ENCODE assay signal across 8 mouse cellular contexts in the genomic region with DNA sequence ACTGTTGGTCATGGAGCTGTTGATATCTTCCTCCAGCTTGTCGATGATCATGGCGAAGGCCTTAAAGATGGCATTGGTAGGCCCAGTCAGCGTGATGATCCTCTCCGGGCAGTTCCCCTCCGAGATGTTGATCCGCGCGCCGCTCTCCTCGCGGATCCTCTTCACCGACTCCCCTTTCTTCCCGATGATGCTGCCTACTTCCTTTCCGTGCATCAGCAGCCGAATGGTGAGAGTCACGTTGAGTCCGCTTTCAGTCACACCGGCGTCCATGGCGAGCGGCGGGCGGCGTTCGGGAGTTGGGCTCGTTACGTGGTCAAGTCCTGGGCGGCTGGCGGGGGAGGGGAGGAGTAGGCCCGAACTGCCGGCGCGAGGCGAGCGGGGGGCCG. TPM values are rescaled to one million over a fixed set of nuclear protein-coding genes. Genes with fewer than 3 reads are reported as not detected.
DNase-seq lines count a peak whose midpoint lies in the region; ATAC-seq and TF ChIP-seq lines count a peak whose summit lies in the region.

No protein-coding gene starts in this region.

- in situ Hi-C loops in ES-E14 (cut with MboI; ENCODE audit: low sequenced_read_pairs in 2 of 2, unreplicated experiment in 2 of 2): no loop called here

- peak overlapping the region; percentile 97 for H3K9ac ChIP-seq in ES-E14 (ENCODE audit: insufficient read depth, low read depth, low read length, poor library complexity, severe bottlenecking)
- peak overlapping the region; percentile 99 for H3K9ac ChIP-seq in embryonic facial prominence, embryonic 14.5 days (ENCODE audit: low read depth, low read length)
- H3K9ac ChIP-seq in hindbrain, embryonic 15.5 days: peak overlapping the region; percentile 98
- peak overlapping the region; percentile 100 for H3K9ac ChIP-seq in limb, embryonic 11.5 days (ENCODE audit: low read length)

- peak overlapping the region; percentile 97 to 99 for H3K4me3 ChIP-seq in ES-E14 (ENCODE audit: insufficient read depth in 1 of 2, low read depth in 1 of 2, low read length in 2 of 2, poor library complexity in 1 of 2, severe bottlenecking in 1 of 2)
- H3K4me3 ChIP-seq in embryonic facial prominence, embryonic 14.5 days (ENCODE audit: low read depth, low read length): peak overlapping the region; percentile 96
- peak overlapping the region; percentile 93 for H3K4me3 ChIP-seq in hindbrain, embryonic 15.5 days
- peak overlapping the region; percentile 84 for H3K4me3 ChIP-seq in limb, embryonic 11.5 days (ENCODE audit: low read depth, low read length)

- H3K4me2 ChIP-seq in embryonic facial prominence, embryonic 14.5 days (ENCODE audit: low read depth, low read length): peak overlapping the region; percentile 89
- H3K4me2 ChIP-seq in hindbrain, embryonic 15.5 days: peak overlapping the region; percentile 67
- peak overlapping the region; percentile 89 for H3K4me2 ChIP-seq in limb, embryonic 11.5 days (ENCODE audit: low read depth, severe bottlenecking)

- H3K27me3 ChIP-seq in embryonic facial prominence, embryonic 14.5 days (replicated peaks; ENCODE audit: control insufficient read depth, insufficient read depth, low read length): no peaks in the 10 kb centered on the region
- no peaks in the 10 kb centered on the region for H3K27me3 ChIP-seq in hindbrain, embryonic 15.5 days
- no peaks in the 10 kb centered on the region for H3K27me3 ChIP-seq in limb, embryonic 11.5 days (ENCODE audit: control insufficient read depth, insufficient read depth, low read length)

- 0% methylated on average over 30 of the region's 36 CpGs for WGBS in embryonic facial prominence, embryonic 14.5 days
- 0% methylated on average over 28 of the region's 36 CpGs for WGBS in hindbrain, embryonic 15.5 days
- WGBS in limb, embryonic 11.5 days: under 1% methylated on average over 36 of the region's 36 CpGs

- peak overlapping the region; percentile 99 for H3K27ac ChIP-seq in ES-E14 (ENCODE audit: insufficient read depth, low read depth, low read length, poor library complexity, severe bottlenecking)
- H3K27ac ChIP-seq in embryonic facial prominence, embryonic 14.5 days (replicated peaks; ENCODE audit: low read depth, low read length): peak overlapping the region; percentile 100
- peak overlapping the region; percentile 100 for H3K27ac ChIP-seq in hindbrain, embryonic 15.5 days (replicated peaks)
- peak overlapping the region; percentile 100 for H3K27ac ChIP-seq in limb, embryonic 11.5 days (replicated peaks; ENCODE audit: low read depth, low read length)

- peaks cover 1 to 3% of the 10 kb centered on the region in 2 experiments; a peak in 3 of 4 replicates for H3K4me1 ChIP-seq in ES-E14 (ENCODE audit: control insufficient read depth in 2 of 2, insufficient read depth in 2 of 2, low read length in 2 of 2, poor library complexity in 1 of 2)
- peaks cover 13% of the 10 kb centered on the region for H3K4me1 ChIP-seq in embryonic facial prominence, embryonic 14.5 days (ENCODE audit: control insufficient read depth, insufficient read depth, low read length)
- peaks cover 28% of the 10 kb centered on the region for H3K4me1 ChIP-seq in hindbrain, embryonic 15.5 days (replicated peaks)
- peaks cover 2% of the 10 kb centered on the region; the same call in 1 of the 2 replicates for H3K4me1 ChIP-seq in limb, embryonic 11.5 days (ENCODE audit: control insufficient read depth, insufficient read depth, low read length)

- no peaks in the 10 kb centered on the region for H3K9me3 ChIP-seq in ES-E14 (ENCODE audit: control insufficient read depth, insufficient read depth, low read depth, low read length)
- H3K9me3 ChIP-seq in embryonic facial prominence, embryonic 14.5 days (ENCODE audit: control insufficient read depth, low read length): no peaks in the 10 kb centered on the region
- H3K9me3 ChIP-seq in hindbrain, embryonic 15.5 days: no peaks in the 10 kb centered on the region
- H3K9me3 ChIP-seq in limb, embryonic 11.5 days (ENCODE audit: control insufficient read depth, low read length): no peaks in the 10 kb centered on the region

- ATAC-seq in embryonic facial prominence, embryonic 14.5 days (ENCODE audit: low read depth): peak; percentile 38
- peak; percentile 23 for ATAC-seq in hindbrain, embryonic 15.5 days (ENCODE audit: low FRiP score, low read depth)
- ATAC-seq in limb, embryonic 11.5 days (ENCODE audit: insufficient number of reproducible peaks, low FRiP score, low TSS enrichment, low read depth): peak; percentile 10; the same call in 1 of the 2 replicates

- H3K36me3 ChIP-seq in ES-E14 (ENCODE audit: control insufficient read depth, insufficient read depth, low read length, poor library complexity, severe bottlenecking): peaks cover 22% of the 10 kb centered on the region
- peaks cover 28% of the 10 kb centered on the region for H3K36me3 ChIP-seq in embryonic facial prominence, embryonic 14.5 days (ENCODE audit: control insufficient read depth, insufficient read depth, low read length)
- peaks cover 6% of the 10 kb centered on the region for H3K36me3 ChIP-seq in hindbrain, embryonic 15.5 days
- H3K36me3 ChIP-seq in limb, embryonic 11.5 days (ENCODE audit: control insufficient read depth, insufficient read depth, low read length): peaks cover 2% of the 10 kb centered on the region; the same call in 1 of the 2 replicates

- DNase-seq in kidney, adult 11 months: peak; percentile 77
- DNase-seq in kidney, postnatal 14 days: no peak
- DNase-seq in ES-E14 (ENCODE audit: low read depth, low spot score): no peak
- DNase-seq in embryonic facial prominence, embryonic 14.5 days (ENCODE audit: low spot score): peak; percentile 79
- peak; percentile 87 for DNase-seq in limb, embryonic 11.5 days (ENCODE audit: low spot score)
- DNase-seq in naive thymus-derived CD4-positive, alpha-beta T cell, adult 2 months (ENCODE audit: low read depth): peak; percentile 75
- DNase-seq in thymus, postnatal 14 days: no peak

TF ChIP-seq in ES-E14, 5 proteins besides CTCF, POLR2A, EP300 and RAD21:
- no peak for TF ChIP-seq CHD2 (IDR thresholded peaks at IDR 0.05; ENCODE audit: low read depth, low read length)
- TF ChIP-seq MAFK (IDR thresholded peaks at IDR 0.05; ENCODE audit: insufficient read depth, low read depth, low read length): no peak
- TF ChIP-seq ZC3H11A (IDR thresholded peaks at IDR 0.05; ENCODE audit: borderline replicate concordance, low read depth, low read length): no peak
- no peak for TF ChIP-seq ZNF384 (IDR thresholded peaks at IDR 0.05; ENCODE audit: low read depth, low read length)
- no peak for TF ChIP-seq HCFC1 (IDR thresholded peaks at IDR 0.05; ENCODE audit: borderline replicate concordance, insufficient read depth, low read length)

RNA-seq across cellular contexts. Expression of a gene that starts 0.5 kb away (rescaled TPM):
- 68.4 and 102 TPM in 2 replicates for total RNA-seq in ES-E14 (2012; rRNA removed)
- polyA plus RNA-seq in embryonic facial prominence, embryonic 14.5 days (2014; fragmentation: Nextera tagmentation; extraction: Ambion mirVana): 397 and 402 TPM in 2 replicates
- 341 and 351 TPM in 2 replicates for polyA plus RNA-seq in hindbrain, embryonic 15.5 days (2015; fragmentation: Nextera tagmentation; extraction: Ambion mirVana)
- 499 and 548 TPM in 2 replicates for polyA plus RNA-seq in limb, embryonic 11.5 days (2014; fragmentation: Nextera tagmentation; extraction: Ambion mirVana)

Comparison
In these comparisons a context has a peak if more than half of its experiments do, and no peak if none do; other contexts are left out.
1. DNase-seq: peak in kidney, adult 11 months (single experiment), embryonic facial prominence, embryonic 14.5 days (single experiment), limb, embryonic 11.5 days (single experiment) and naive thymus-derived CD4-positive, alpha-beta T cell, adult 2 months (single experiment); none in kidney, postnatal 14 days (single experiment), ES-E14 (single experiment) and thymus, postnatal 14 days (single experiment).
2. Peak in every context shown above with its lines, with median percentiles within 50 percentile points of each other: H3K27ac ChIP-seq, H3K4me3 ChIP-seq, H3K9ac ChIP-seq, ATAC-seq and H3K4me2 ChIP-seq.